Mouse (Mus musculus): ENCODE results near the gene Olfr826. TPM values are rescaled to one million over a fixed set of nuclear protein-coding genes. Genes with fewer than 3 reads are reported as not detected.

Gene Olfr826
- polyA plus RNA-seq, 1 experiment, result not detected

Other genes starting within 250 kb of the Olfr826 start
- gene Olfr818, start 235.1 kb downstream of the Olfr826 start, polyA plus RNA-seq (2011; ENCODE audit: insufficient read length, low read depth, missing spikeins), result not detected in 2 replicates
- not detected in 2 replicates for gene Olfr819, start 216.9 kb downstream of the Olfr826 start, polyA plus RNA-seq (2011; ENCODE audit: insufficient read length, low read depth, missing spikeins)
- not detected in 2 replicates for gene Olfr247, start 208.0 kb downstream of the Olfr826 start, polyA plus RNA-seq (2011; ENCODE audit: insufficient read length, low read depth, missing spikeins)
- not detected in 2 replicates for gene Gm10310, start 199.1 kb downstream of the Olfr826 start, polyA plus RNA-seq (2011; ENCODE audit: insufficient read length, low read depth, missing spikeins)
- not detected in 2 replicates for gene Olfr820, start 171.6 kb downstream of the Olfr826 start, polyA plus RNA-seq (2011; ENCODE audit: insufficient read length, low read depth, missing spikeins)
- not detected in 2 replicates for gene Olfr821, start 153.8 kb downstream of the Olfr826 start, polyA plus RNA-seq (2011; ENCODE audit: insufficient read length, low read depth, missing spikeins)
- not detected in 2 replicates for gene Olfr822, start 113.0 kb downstream of the Olfr826 start, polyA plus RNA-seq (2011; ENCODE audit: insufficient read length, low read depth, missing spikeins)
- not detected in 2 replicates for gene Olfr823, start 68.8 kb downstream of the Olfr826 start, polyA plus RNA-seq (2011; ENCODE audit: insufficient read length, low read depth, missing spikeins)
- not detected in 2 replicates for gene Olfr824, start 54.2 kb downstream of the Olfr826 start, polyA plus RNA-seq (2011; ENCODE audit: insufficient read length, low read depth, missing spikeins)
- gene Olfr825, start 17.4 kb downstream of the Olfr826 start, polyA plus RNA-seq (2011; ENCODE audit: insufficient read length, low read depth, missing spikeins), result not detected in 2 replicates
- not detected in 2 replicates for gene Olfr827, start 30.2 kb upstream of the Olfr826 start, polyA plus RNA-seq (2011; ENCODE audit: insufficient read length, low read depth, missing spikeins)
- gene Neurod4, start 96.1 kb upstream of the Olfr826 start, polyA plus RNA-seq (2011; ENCODE audit: insufficient read length, low read depth, missing spikeins), result not detected in 2 replicates
- not detected in 2 replicates for gene Tespa1, start 138.7 kb upstream of the Olfr826 start, polyA plus RNA-seq (2011; ENCODE audit: insufficient read length, low read depth, missing spikeins)
- gene Vmn2r84, start 210.1 kb upstream of the Olfr826 start, polyA plus RNA-seq (2011; ENCODE audit: insufficient read length, low read depth, missing spikeins), result not detected in 2 replicates
- gene Vmn2r85, start 245.5 kb upstream of the Olfr826 start, polyA plus RNA-seq (2011; ENCODE audit: insufficient read length, low read depth, missing spikeins), result not detected in 2 replicates